In genomic region chr15:81697175-81697574, GRCm38 (mm10) we compare ENCODE assay signal across 10 mouse cellular contexts. TPM values are rescaled to one million over a fixed set of nuclear protein-coding genes. Genes with fewer than 3 reads are reported as not detected.
A peak's percentile ranks its signal among the peaks of the same experiment; 100 is the strongest.
DNase-seq lines count a peak whose midpoint lies in the region; ATAC-seq and TF ChIP-seq lines count a peak whose summit lies in the region.
"Had no signal": no experiment of that assay in that cellular context is flagged by ENCODE, and none has a peak within 500 bp of the region (broad histone marks: within the 10 kb centered on the region; RNA-seq: fewer than 3 reads in every experiment).

TSS of gene Chadl (minus strand) at chr15:81697287.

- H3K4me2 ChIP-seq in hindbrain, embryonic 14.5 days (replicated peaks) = 0 out of 2 replicates have a peak within 1 kb of the TSS, but pooled peaks have one; percentile 15
- H3K4me2 ChIP-seq: heart, embryonic 12.5 days; lung, embryonic 15.5 days had no signal

- H3K4me1 ChIP-seq in hindbrain, embryonic 14.5 days (replicated peaks; ENCODE audit: control insufficient read depth, insufficient read depth, low read length) = peaks cover 17% of the 10 kb centered on the region; the same call in 1 of the 2 replicates
- H3K4me1 ChIP-seq in limb, embryonic 10.5 days = peaks cover 30% of the 10 kb centered on the region

- intact Hi-C loops in gastrocnemius, postnatal 14 days (cut with DNase I; ENCODE audit: low total_unique reads) = no loop called here

- peak within 1 kb of the TSS; percentile 39; the same call in 1 of the 2 replicates for H3K27ac ChIP-seq in hindbrain, embryonic 14.5 days
- peak within 1 kb of the TSS; percentile 28; the same call in 1 of the 2 replicates for H3K27ac ChIP-seq in limb, embryonic 10.5 days
- H3K27ac ChIP-seq: lung, embryonic 15.5 days had no signal

- DNase-seq in frontal cortex, postnatal 10 days (ENCODE audit: low spot score in 2 of 2) = peak; percentile 57 to 70
- peak; percentile 71 for DNase-seq in brain, embryonic 14.5 days (ENCODE audit: low read depth)
- no peak for DNase-seq in hindbrain, embryonic 14.5 days (ENCODE audit: low spot score)
- DNase-seq in limb, embryonic 10.5 days (ENCODE audit: low spot score) = no peak
- DNase-seq in gastrocnemius, postnatal 14 days = no peak
- DNase-seq in lung, postnatal 25 days (ENCODE audit: low spot score) = no peak
- DNase-seq in testis, postnatal 14 days (ENCODE audit: low spot score) = no peak

- ATAC-seq in frontal cortex, adult (ENCODE audit: low TSS enrichment) = no peak; the same call in 1 of the 2 replicates
- peak; percentile 39; the same call in 1 of the 2 replicates for ATAC-seq in hindbrain, embryonic 14.5 days (ENCODE audit: low FRiP score)

- H3K9ac ChIP-seq in hindbrain, embryonic 14.5 days = no peak within 1 kb of the TSS
- H3K9ac ChIP-seq: heart, embryonic 12.5 days; lung, embryonic 15.5 days had no signal

- 52% methylated on average over 7 of the region's 7 CpGs for WGBS in hindbrain, embryonic 14.5 days
- WGBS in limb, embryonic 10.5 days = 65% methylated on average over 7 of the region's 7 CpGs

- H3K4me3 ChIP-seq in hindbrain, embryonic 14.5 days (replicated peaks; ENCODE audit: low read length) = no peak within 1 kb of the TSS
- H3K4me3 ChIP-seq in limb, embryonic 10.5 days = no peak within 1 kb of the TSS
- H3K4me3 ChIP-seq: heart, embryonic 12.5 days; lung, embryonic 15.5 days had no signal

- no peak for TF ChIP-seq CTCF in brain, embryonic 14.5 days (IDR thresholded peaks at IDR 0.05; ENCODE audit: borderline replicate concordance, extremely low read depth, insufficient read depth, insufficient read length)

- 0 out of 2 replicates have a peak, but pooled peaks cover under 1% of the 10 kb centered on the region for H3K36me3 ChIP-seq in hindbrain, embryonic 14.5 days (replicated peaks; ENCODE audit: control insufficient read depth, insufficient read depth)
- H3K36me3 ChIP-seq in limb, embryonic 10.5 days = peaks cover 3% of the 10 kb centered on the region
- H3K36me3 ChIP-seq: heart, embryonic 12.5 days; lung, embryonic 15.5 days had no signal

- H3K9me3 ChIP-seq in hindbrain, embryonic 14.5 days (ENCODE audit: control insufficient read depth, low read length) = no peaks in the 10 kb centered on the region
- H3K9me3 ChIP-seq in limb, embryonic 10.5 days (replicated peaks) = no peaks in the 10 kb centered on the region
- H3K9me3 ChIP-seq: lung, embryonic 15.5 days had no signal

- peaks cover 33% of the 10 kb centered on the region for H3K27me3 ChIP-seq in hindbrain, embryonic 14.5 days (ENCODE audit: control insufficient read depth, insufficient read depth, low read length)
- H3K27me3 ChIP-seq in limb, embryonic 10.5 days (ENCODE audit: low read depth, poor library complexity, severe bottlenecking) = peaks cover 54% of the 10 kb centered on the region

- TF ChIP-seq POLR2A in brain, embryonic 14.5 days (IDR thresholded peaks at IDR 0.05; ENCODE audit: borderline replicate concordance, extremely low read depth, insufficient read depth, insufficient read length, poor library complexity, severe bottlenecking) = no peak

RNA-seq across cellular contexts. Expression of gene Chadl, which starts in this region (rescaled TPM):
- 14.8 and 14.9 TPM in 2 replicates for polyA plus RNA-seq in brain, embryonic 14.5 days (2012; rRNA removed)
- polyA plus RNA-seq in hindbrain, embryonic 14.5 days (2014; fragmentation: Nextera tagmentation; extraction: Ambion mirVana) = 29.7 and 32.0 TPM in 2 replicates
- 1.3 and 2.4 TPM in 2 replicates for polyA plus RNA-seq in limb, embryonic 10.5 days (2016; fragmentation: Nextera tagmentation; extraction: Ambion mirVana)
- total RNA-seq in gastrocnemius, postnatal 14 days (2021) = 1 to 10 TPM in 1 of 2 experiments, under 1 TPM in 1; 0.91 to 1.8 TPM

Comparison
In these comparisons a context has a peak if more than half of its experiments do, and no peak if none do; other contexts are left out.
1. DNase-seq: peak in frontal cortex, postnatal 10 days (2 of 2) and brain, embryonic 14.5 days (single experiment); none in hindbrain, embryonic 14.5 days (single experiment), limb, embryonic 10.5 days (single experiment), gastrocnemius, postnatal 14 days (single experiment), lung, postnatal 25 days (single experiment) and testis, postnatal 14 days (single experiment).